Mouse (Mus musculus) forebrain, embryonic 16.5 days (tissue): Measurements from ENCODE around the gene 1700023F06Rik. TPM values are rescaled to one million over a fixed set of nuclear protein-coding genes. Genes with fewer than 3 reads are reported as not detected.

Source experiments
- ATAC-seq: fragments of 200-750 bp; cut with Nextera tagmentation; 2 replicates; pipeline ENCODE4 v1.8.0; 2017; ENCODE audit warnings: mild to moderate bottlenecking, moderate library complexity
- H3K27ac ChIP-seq: fragments of 300-500 bp; sonication (generic); 2 replicates; pipeline ENCODE4 v1.5.1; 2014; ENCODE audit warnings: low read length, control low read depth
- H3K27me3 ChIP-seq: fragments of 300-500 bp; sonication (generic); replicated peaks from 2 replicates; pipeline ENCODE4 v1.6.1; 2014; ENCODE audit warnings: low read length; ENCODE audit not compliant: control insufficient read depth, insufficient read depth
- H3K36me3 ChIP-seq: fragments of 300-500 bp; sonication (generic); 2 replicates; pipeline ENCODE4 v1.6.1; 2014; ENCODE audit not compliant: control insufficient read depth, insufficient read depth
- H3K4me1 ChIP-seq: fragments of 300-500 bp; sonication (generic); replicated peaks from 2 replicates; pipeline ENCODE4 v1.6.1; 2014; ENCODE audit warnings: low read length; ENCODE audit not compliant: control insufficient read depth, insufficient read depth
- H3K4me2 ChIP-seq: fragments of 300-500 bp; sonication (generic); 2 replicates; pipeline ENCODE4 v1.6.1; 2014; ENCODE audit warnings: mild to moderate bottlenecking, low read length, control low read depth
- H3K4me3 ChIP-seq: fragments of 300-500 bp; sonication (generic); replicated peaks from 2 replicates; pipeline ENCODE4 v1.5.1; 2014; ENCODE audit warnings: mild to moderate bottlenecking, low read length, control low read depth
- H3K9ac ChIP-seq: fragments of 300-500 bp; sonication (generic); replicated peaks from 2 replicates; pipeline ENCODE4 v1.6.1; 2014; ENCODE audit warnings: low read depth, low read length, control low read depth
- H3K9me3 ChIP-seq: fragments of 300-500 bp; sonication (generic); 2 replicates; pipeline ENCODE4 v1.6.1; 2016; ENCODE audit warnings: low read length; ENCODE audit not compliant: control insufficient read depth
- WGBS: fragments of 180-500 bp; shearing (Covaris S2); extraction: QIAGEN DNeasy Blood & Tissue Kit; methylation state at CpG from one replicate; pipeline ENCODE4 v1.1.7; 2014; 5-methylcytosine and 5-hydroxymethylcytosine counted together
- polyA plus RNA-seq: library from polyadenylated mRNA; unstranded; fragments of >200 nt; fragmentation: Nextera tagmentation; extraction: Ambion mirVana; gene quantifications from 2 replicates; pipeline ENCODE4 v1.2.1, GENCODE M21; 2015

Gene 1700023F06Rik
- polyA plus RNA-seq, 1 experiment from 2014 or later = 1.5 TPM

DNA sequence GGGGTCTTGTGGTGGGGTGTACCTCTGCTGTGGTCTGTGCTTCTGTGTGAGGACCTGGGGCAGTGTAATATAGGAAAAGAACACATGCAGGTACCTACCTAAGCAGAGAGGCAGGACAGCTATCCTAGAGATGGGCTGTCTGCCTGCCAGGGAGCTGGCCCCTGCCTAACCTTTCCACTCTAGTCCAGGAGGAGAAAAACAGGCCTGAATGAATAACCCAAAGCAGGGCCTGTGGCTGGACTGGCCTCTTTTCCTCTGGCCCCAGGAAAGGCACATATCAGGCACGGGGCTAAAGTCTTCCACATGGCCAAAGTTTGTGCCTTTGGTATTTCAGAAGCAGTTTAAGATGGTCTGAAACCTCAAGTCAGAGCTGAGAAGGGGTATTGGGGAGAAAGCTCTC is 27.9 kb downstream of the 1700023F06Rik start:
- Histone ChIP-seq H3K4me3 (no peak overlapping the region), H3K9me3 (no peaks in the 10 kb centered on the region), H3K27me3 (no peaks in the 10 kb centered on the region), H3K36me3 (no peaks in the 10 kb centered on the region), H3K9ac (no peak overlapping the region), H3K4me2 (no peak overlapping the region), H3K4me1 (no peaks in the 10 kb centered on the region), H3K27ac (no peak overlapping the region)
- no peak for ATAC-seq
- 72% methylated on average over 1 of the region's 1 CpGs for WGBS

- ATAC-seq = no peak
- H3K4me2 ChIP-seq = no peak overlapping the region
- H3K36me3 ChIP-seq = no peaks in the 10 kb centered on the region
- no peak overlapping the region for H3K4me3 ChIP-seq
- H3K4me1 ChIP-seq = no peaks in the 10 kb centered on the region
- no peaks in the 10 kb centered on the region for H3K9me3 ChIP-seq
- 91% methylated on average over 8 of the region's 8 CpGs for WGBS
- no peak overlapping the region for H3K27ac ChIP-seq
- H3K27me3 ChIP-seq = no peaks in the 10 kb centered on the region
- no peak overlapping the region for H3K9ac ChIP-seq
Measured at GRCm38 (mm10) chr11:103178748-103179147, 29.6 kb downstream of the 1700023F06Rik start.

- Histone ChIP-seq H3K36me3 (no peaks in the 10 kb centered on the region), H3K4me1 (no peaks in the 10 kb centered on the region), H3K4me3 (no peak overlapping the region), H3K27ac (no peak overlapping the region), H3K27me3 (no peaks in the 10 kb centered on the region), H3K9me3 (no peaks in the 10 kb centered on the region), H3K4me2 (no peak overlapping the region), H3K9ac (no peak overlapping the region)
- WGBS = 82% methylated on average over 15 of the region's 15 CpGs
- ATAC-seq = no peak
Measured at GRCm38 (mm10) chr11:103177815-103178485, 30.4 kb downstream of the 1700023F06Rik start.

DNA sequence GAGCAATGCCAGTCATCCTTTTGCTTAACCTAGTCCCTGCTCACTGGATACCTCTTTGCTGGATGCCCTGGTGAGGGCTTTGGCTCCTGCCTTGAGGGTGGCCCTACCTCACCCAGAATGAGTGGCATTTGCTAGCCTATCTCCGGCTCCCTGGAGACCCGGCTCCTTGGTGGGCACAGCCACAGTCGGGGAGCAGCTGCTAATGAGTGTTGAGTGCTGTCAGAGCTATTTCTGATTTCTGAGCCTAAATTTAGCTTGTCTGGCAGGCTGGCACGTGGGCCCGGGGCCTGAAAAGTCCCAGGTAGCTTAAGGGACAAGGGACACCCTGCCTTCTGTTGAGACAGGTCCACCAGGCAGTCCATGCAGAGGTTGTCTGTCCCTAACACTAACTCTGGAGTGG is 31.1 kb downstream of the 1700023F06Rik start:
- 74% methylated on average over 5 of the region's 5 CpGs for WGBS
- ATAC-seq = no peak
- H3K4me1 ChIP-seq = peaks cover 1% of the 10 kb centered on the region; the same call in 1 of the 2 replicates
- peaks cover 4% of the 10 kb centered on the region; the same call in 1 of the 2 replicates for H3K27me3 ChIP-seq
- no peak overlapping the region for H3K4me2 ChIP-seq
- no peak overlapping the region for H3K27ac ChIP-seq
- no peak overlapping the region for H3K4me3 ChIP-seq
- no peaks in the 10 kb centered on the region for H3K36me3 ChIP-seq
- no peaks in the 10 kb centered on the region for H3K9me3 ChIP-seq
- H3K9ac ChIP-seq = no peak overlapping the region

DNA sequence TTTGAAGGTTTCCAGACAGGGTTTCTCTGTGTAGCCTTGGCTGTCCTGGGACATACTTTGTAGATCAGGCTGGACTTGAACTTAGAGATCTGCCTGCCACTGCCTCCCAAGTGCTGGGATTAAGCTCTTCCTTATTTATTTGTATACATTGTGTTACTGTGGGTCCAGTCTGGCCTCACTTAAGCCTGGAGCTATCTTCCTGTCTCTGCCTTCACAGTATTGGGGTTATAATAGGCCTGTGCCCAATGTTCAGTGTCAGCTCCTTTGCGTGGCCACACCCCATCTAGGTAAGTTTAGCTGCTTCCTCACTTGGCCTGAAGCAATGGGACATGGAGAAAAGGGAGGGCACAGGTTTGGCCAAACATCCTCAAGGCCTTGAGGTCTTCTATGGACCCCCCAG is 31.8 kb downstream of the 1700023F06Rik start:
- Histone ChIP-seq H3K27ac (no peak overlapping the region), H3K36me3 (no peaks in the 10 kb centered on the region), H3K27me3 (peaks cover 8% of the 10 kb centered on the region; the same call in 1 of the 2 replicates), H3K4me2 (no peak overlapping the region), H3K9ac (no peak overlapping the region), H3K4me3 (no peak overlapping the region), H3K9me3 (no peaks in the 10 kb centered on the region), H3K4me1 (peaks cover 7% of the 10 kb centered on the region)
- no peak for ATAC-seq
- WGBS = 100% methylated on average over 1 of the region's 1 CpGs

DNA sequence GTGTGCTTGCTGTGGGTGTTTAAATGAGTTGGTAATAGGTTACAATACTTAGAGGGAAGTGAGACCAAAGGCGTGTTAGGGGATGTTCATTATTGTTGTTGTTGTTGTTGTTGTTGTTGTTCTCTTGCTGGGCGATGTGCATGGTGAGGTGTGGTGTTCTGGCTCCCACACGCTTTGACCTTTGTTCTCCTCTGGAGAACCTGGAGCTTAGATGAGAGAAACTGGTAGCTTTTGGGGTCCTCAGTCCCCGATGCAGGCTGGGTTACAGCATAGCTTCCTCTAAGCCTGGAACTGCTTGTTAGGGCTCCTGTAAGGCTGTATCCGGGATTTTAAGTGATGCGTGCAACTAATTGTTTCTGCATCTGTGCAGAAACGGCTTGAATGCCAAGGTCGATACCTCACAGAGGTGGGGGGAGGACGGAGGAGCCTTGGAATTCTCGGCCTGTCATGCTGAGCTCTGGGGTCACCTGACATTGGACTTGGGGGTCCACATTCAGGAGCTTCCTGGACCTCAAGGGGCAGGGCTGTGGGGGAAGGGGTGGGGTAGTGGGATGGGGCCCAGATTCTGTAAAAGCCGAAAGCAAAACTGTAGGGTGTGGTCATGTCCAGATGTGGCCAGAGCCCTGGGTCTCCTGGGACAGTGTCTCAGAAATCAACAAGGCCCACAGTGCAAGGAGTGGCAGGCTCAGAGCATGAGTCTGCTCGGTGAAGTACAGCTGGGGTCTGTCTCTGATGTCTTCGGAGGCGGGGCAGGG is 32.5 kb downstream of the 1700023F06Rik start:
- H3K27ac ChIP-seq = no peak overlapping the region
- WGBS = 66% methylated on average over 14 of the region's 14 CpGs
- no peak overlapping the region for H3K4me3 ChIP-seq
- no peak for ATAC-seq
- no peak overlapping the region for H3K4me2 ChIP-seq
- no peaks in the 10 kb centered on the region for H3K36me3 ChIP-seq
- peaks cover 8% of the 10 kb centered on the region; the same call in 1 of the 2 replicates for H3K27me3 ChIP-seq
- peaks cover 10% of the 10 kb centered on the region for H3K4me1 ChIP-seq
- no peak overlapping the region for H3K9ac ChIP-seq
- H3K9me3 ChIP-seq = no peaks in the 10 kb centered on the region

DNA sequence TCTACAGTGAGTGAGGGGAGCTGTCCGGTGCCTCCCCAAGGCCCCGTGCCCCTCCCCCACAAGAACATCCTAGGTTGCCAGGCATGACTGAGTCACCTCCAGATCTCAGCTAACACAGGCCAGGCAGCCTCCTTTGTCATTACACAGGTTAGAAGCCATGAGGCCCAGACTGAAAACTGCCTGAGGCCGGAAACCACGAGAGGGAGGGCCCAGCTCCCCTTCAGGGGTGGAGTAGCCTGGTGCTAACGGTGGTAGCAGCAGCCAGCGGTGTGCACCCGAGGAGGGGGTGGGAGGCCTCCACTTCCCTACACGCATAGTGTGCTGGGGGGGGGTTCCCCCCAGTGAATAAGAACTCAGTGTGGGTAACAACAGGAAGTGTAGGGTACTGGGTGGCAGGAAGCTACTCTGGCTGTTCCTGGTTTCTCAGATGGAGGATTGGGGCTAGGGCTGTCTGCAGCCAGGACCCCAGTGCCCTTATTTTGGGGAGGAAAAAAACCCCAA is 33.4 kb downstream of the 1700023F06Rik start:
- ATAC-seq = no peak
- Histone ChIP-seq H3K27ac (no peak overlapping the region), H3K4me2 (no peak overlapping the region), H3K9ac (no peak overlapping the region), H3K4me3 (no peak overlapping the region), H3K4me1 (peaks cover 14% of the 10 kb centered on the region), H3K27me3 (peaks cover 8% of the 10 kb centered on the region; the same call in 1 of the 2 replicates), H3K9me3 (no peaks in the 10 kb centered on the region), H3K36me3 (no peaks in the 10 kb centered on the region)
- WGBS = 57% methylated on average over 8 of the region's 8 CpGs

- no peak overlapping the region for H3K4me3 ChIP-seq
- H3K4me1 ChIP-seq = peaks cover 14% of the 10 kb centered on the region
- no peak for ATAC-seq
- no peak overlapping the region for H3K4me2 ChIP-seq
- peaks cover 12% of the 10 kb centered on the region; the same call in 1 of the 2 replicates for H3K27me3 ChIP-seq
- no peaks in the 10 kb centered on the region for H3K36me3 ChIP-seq
- no peaks in the 10 kb centered on the region for H3K9me3 ChIP-seq
- WGBS = 87% methylated on average over 5 of the region's 5 CpGs
- H3K27ac ChIP-seq = no peak overlapping the region
- no peak overlapping the region for H3K9ac ChIP-seq
Measured at GRCm38 (mm10) chr11:103174411-103174832, 33.9 kb downstream of the 1700023F06Rik start.

DNA sequence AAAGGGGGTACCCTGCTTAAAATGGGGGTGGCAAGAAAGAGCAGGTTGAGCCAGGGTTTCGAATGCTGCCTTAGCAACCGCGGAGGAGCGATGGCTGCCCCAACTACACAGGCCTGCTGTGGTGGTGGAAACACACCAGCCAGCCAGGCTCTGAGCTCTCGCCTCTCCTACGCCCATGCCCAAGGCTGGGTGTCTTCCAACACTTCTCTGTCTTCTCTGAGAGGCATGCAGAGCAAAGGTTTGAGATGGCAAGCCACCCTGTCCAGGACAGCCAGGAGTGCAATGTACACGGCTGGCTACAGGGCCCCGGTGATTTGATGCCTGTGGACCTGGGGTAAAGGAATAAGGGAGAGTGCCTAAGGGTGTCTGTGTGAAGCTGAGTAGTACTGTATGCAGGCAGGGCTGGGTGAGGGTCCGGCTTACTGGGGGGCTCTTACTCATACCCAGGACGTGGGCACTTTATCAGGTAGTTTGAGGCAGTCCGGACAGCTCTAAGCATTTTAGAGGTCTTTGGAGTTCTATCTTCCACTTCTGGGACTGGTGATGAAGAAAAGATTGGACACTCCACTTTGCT is 34.5 kb downstream of the 1700023F06Rik start:
- Histone ChIP-seq H3K9me3 (no peaks in the 10 kb centered on the region), H3K9ac (no peak overlapping the region), H3K4me1 (peaks cover 17% of the 10 kb centered on the region), H3K27ac (no peak overlapping the region), H3K4me3 (no peak overlapping the region), H3K36me3 (no peaks in the 10 kb centered on the region), H3K27me3 (peaks cover 12% of the 10 kb centered on the region; the same call in 1 of the 2 replicates), H3K4me2 (no peak overlapping the region)
- 93% methylated on average over 11 of the region's 11 CpGs for WGBS
- no peak for ATAC-seq
